Mouse (Mus musculus) lung, postnatal 0 days (tissue): Measurements from ENCODE around the gene Mfap3.

Experiments
- CTCF ChIP-seq: IDR thresholded peaks from 2 replicates; pipeline ENCODE4 v1.5.1; 2016; ENCODE audit warnings: antibody characterized with exemption, mild to moderate bottlenecking
- EP300 ChIP-seq: IDR thresholded peaks from 2 replicates; pipeline ENCODE4 v1.6.1; 2016; ENCODE audit warnings: antibody characterized with exemption, mild to moderate bottlenecking, control low read depth

GRCm38 (mm10) chr11:57582818-57583635, 64.6 kb downstream of the Mfap3 start:
- TF ChIP-seq EP300: no peak
- TF ChIP-seq CTCF: no peak
